Mouse (Mus musculus): ENCODE data around the gene Glcci1.

Gene Glcci1

DNA sequence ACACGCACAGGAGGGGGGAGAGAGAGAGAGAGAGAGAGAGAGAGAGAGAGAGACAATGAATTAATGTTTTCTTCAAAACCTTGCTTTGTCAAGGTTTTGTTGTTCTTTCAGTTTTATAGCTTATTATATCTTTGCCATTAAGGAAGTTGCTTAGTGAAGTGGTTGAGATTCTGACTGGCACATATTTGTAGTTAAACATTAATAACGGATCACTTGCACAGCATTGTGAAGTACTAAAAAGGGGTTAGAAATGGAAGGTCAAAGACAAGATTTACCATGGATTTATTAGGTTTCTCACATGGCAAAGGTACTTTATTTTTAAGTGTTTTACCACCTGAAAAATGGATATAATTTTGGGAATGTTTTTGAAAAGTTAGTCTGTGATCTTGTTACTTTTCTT lies 51.3 kb downstream of the Glcci1 start:
- no peak for DNase-seq

DNA sequence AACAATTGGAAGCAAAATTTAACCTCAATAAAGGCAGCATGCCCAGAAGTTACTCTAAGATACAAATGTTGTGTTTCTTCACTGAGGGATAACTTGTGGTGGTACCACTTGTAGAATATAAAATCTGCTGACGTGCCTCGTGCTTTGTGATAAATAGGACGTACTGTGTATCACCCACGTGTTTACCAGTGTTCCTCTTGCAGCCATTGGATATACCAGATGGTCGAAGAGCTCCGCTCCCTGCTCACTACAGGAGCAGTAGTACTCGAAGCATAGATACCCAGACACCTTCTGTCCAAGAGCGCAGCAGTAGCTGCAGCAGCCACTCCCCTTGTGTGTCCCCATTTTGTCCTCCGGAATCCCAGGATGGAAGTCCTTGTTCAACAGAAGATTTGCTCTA lies 73.0 kb downstream of the Glcci1 start:
- no peak for DNase-seq

DNA sequence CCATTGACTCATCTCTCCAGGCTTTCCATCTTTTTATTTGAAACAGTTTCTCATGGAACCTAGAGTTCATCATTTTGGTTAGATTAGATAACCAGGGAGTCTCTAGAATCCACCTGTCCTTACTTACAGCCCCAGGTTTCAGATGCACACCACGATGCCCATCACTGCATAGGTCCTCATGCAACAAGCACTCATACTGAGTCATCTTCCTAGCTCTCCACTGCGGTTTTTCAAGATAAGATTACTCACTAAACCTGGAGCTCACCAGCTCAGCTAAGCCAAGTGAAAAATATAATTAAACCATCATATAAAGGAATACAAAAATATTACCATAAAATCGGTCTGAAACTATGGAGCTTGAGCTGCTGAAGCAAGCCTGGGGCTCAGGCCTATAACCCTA lies 74.5 kb downstream of the Glcci1 start:
- DNase-seq = no peak

DNA sequence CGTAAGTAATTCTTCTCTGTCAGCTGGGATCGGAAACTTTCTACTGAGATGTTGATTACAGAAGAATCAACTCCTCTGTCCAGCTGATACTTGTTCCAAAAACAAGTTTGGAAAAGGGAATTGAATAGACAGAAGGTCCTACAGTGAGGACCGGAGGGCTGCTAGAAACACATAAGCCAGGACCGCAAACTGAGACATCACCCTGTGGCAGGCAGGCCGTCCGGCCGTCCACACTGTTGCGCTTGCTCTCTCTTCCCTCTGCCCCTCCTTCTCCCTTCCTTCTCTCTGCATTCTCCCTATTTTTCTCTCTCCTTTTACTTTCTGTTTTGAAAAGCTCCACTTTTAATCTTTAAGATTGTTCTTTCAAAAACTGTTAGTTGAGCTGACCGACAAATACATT lies 82.3 kb downstream of the Glcci1 start:
- DNase-seq = no peak

DNA sequence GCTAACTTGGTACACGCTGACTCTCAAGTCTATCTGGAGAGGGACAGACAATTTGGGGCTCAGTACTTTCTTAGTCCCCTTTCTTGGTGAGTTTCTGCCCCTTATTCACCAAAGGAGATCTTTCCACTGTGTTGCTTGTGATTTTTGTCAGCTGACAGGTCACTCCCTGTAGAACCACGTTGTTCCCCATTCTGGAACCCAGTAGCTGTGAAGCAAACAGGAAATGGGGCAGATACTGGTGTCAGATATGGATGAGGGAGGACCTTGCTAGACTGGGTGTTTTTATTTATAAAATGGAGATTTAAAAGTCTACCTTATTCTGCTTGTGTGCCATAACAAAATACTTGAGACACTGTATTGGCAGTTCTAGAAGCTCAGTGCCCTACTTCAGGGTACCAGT lies 108.0 kb downstream of the Glcci1 start:
- DNase-seq = no peak

DNA sequence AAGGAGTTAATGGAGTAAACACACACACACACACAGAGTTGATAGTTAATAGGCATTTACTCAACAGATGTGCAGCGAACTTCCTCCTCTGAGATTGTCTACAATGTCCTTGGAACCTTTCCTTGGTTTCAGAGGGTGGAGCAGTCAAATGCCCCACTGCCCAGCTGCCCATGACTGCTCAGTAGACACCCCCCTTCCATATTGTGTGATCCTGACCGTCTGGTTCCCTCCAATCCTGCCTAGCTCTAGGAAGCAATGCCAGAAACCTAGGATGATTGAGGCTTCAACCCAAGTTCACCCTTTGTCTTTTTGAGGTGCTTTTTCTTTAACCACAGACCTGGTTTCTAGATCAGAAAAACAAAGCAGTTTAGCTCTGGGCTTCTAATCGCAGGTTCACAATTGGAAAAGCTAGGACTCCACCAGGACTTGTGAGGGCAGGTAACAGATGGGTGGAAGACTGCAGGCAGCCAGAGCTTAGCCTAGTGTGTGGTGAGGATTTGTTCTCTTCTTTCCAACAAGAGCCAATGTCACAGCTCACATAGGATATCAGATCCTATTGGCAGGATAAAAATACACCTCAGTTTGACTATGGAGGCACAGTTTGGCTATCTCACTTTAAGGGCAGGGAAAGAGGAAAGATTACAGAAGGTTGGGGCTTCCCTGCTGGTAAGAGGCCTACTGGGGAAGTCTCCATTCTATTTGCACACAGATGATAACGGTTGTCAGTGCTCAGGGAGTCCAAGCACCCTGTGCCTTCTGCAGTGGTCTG lies 110.4 kb downstream of the Glcci1 start:
- no peak for DNase-seq

DNA sequence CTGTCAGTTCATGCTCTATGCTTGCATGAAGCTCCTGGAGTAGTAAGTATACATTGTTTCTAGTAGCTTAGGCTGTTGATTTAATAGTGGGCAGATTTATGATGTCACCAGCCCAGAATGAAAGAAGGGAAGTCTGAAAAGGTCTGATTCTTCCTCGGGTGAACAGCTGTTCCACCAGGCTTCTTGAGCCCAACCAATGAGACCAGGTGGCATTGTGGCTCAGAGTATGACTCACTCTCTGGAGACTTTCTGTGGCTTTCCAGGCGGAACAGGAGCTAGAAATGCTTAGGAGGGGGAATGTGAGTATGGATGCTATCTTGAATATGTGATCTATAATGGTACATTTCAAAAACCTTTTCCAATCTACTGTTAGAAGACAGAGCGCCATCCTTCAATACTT lies 113.6 kb downstream of the Glcci1 start:
- DNase-seq = no peak

DNA sequence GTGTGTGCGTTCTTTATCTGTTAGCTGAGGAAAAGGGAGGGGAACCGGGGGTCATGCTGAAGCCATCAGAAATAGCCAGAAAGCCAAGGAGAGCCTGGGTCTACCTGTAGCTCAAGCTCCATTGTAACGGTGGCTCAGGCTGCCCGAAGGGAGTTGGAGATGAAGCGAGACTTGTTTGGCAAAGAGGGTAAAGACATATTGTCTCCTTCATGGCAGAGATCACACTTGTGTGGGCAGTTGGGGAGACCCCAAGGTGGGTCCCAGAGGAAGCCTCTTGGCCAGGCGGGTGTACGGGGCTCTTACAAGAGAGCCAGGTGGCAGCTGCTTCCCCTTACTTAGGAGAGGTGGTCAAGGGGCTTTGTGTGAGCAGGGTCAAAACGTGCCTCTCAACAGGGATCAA lies 118.8 kb downstream of the Glcci1 start:
- no peak for DNase-seq

DNA sequence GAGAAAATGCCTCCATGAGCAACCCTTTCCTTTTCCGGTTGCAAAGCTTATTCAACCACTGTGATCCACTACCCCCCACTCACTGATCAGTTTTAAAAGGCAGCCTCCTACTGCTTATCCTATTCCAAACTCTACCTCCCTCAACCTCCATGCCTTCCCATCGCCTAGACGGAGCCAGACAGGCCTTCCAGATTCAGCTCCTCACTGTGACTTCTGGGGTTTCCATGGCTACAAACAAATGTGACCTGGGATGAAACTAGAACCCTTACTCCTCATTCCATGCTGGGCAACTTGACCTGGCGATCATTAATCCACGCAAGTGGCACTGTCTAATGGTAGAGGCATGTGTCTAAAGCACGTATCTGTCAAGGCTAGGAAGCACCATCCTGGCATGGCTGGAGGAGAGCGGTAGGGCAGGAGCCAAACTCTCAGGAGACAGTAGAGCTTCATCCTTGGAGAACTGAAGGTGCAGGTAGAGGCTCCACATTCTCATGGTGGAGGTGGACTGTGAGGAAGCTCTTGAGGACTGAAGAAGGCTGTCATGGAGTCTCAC lies 119.4 kb downstream of the Glcci1 start:
- no peak for DNase-seq

DNA sequence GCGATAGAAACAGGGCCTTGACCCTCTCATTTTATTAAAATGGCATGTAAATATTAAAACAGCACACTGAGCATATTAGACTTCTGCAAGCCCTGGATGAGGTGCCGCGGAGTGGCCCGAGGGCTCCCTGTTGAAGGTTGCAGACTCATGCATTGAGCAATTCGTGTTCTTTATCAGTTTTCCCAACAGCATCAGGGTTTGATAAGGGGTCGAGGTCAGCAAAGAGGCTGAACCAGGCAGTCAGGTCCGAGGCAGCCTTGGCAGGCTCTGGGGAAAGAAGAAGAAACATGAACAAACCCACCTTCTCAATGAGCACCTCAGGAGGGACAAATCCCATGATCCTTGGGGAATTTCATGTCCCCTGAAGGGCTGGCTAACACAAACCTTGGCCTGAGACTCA lies 121.1 kb downstream of the Glcci1 start:
- no peak for DNase-seq

DNA sequence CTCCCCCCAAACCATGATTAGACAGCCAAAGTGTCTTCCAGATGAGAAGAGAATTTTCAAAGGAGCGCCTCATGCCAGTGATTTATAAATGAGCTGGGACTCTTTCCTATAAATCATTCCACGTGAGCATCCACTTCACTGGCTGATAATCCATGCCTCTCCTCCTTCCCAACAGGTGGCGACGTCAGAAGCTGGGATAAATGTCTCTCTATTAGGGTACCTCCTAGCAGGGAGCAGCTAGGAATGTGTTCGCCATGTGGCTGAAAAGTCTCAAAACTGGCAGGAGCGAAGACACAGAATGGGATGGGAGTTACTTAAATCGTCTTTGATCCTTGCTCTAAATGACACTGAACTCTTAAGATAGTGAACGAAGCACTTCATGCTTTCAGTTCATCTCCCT lies 122.0 kb downstream of the Glcci1 start:
- DNase-seq = no peak

DNA sequence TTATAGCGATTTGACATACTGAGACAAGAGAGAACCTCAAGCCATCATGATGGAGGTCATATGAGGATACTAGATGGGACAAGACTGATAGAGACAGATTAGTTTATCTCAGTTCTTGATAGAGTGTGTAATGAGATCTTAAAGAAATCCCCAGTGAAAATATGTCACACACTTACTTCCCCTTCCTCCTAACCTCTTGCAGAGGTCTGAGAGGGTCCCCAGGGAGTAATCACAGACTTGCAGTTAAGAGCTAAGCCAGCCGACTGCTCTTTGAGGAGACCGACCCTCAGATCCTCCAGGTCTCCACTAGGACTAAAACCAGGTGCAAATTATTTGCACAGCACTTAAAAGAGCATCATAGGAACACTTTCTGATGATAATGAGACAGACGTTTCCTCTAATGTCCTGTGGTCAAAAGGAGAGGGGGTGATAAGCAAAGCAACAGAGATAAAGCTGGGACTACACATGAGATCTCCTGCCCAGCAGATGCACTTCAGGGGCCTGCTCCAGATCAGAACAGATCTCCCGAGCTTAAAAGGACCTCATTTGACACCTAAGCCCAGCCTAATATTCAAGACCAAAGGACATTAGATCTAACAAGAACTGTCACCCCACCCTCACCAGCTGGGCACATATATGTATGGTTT lies 122.7 kb downstream of the Glcci1 start:
- DNase-seq = no peak

DNA sequence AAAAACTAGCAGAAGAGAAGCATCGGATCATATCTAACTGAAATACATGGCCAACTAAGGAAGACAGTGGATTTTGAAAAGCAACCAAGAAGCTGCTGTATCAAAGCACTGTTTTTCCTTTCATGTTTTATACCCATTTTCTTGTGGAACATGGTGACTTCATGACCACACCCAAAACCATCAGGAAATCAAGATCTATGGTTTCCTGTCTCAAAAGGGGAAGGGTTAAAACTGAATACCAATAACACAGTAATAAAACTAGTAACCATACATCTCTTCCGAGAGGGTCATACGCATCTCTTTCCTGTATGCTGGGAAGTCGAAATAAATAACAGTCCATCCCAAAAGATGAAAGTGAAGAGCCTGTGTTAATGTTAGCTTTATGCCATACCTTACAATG lies 123.3 kb downstream of the Glcci1 start:
- DNase-seq = no peak

DNA sequence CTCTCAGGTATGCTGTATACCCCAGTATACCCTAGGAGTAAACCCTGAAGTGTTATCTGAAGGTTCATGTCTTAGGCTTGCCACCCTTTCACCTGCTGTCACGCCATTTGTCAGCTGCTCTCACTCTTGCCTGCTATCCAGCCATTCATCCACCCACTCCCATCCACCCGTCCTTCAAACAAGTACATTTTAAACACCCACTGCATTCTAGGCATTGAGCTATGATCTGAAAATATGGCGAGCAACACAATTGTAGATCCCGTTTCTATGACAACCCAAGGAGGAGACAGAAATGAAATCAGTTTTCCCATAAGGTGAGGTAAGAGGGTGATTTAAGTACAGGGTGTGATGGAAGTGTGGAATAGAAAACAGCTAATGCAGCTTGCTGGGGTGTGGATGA lies 128.7 kb downstream of the Glcci1 start:
- no peak for DNase-seq

DNA sequence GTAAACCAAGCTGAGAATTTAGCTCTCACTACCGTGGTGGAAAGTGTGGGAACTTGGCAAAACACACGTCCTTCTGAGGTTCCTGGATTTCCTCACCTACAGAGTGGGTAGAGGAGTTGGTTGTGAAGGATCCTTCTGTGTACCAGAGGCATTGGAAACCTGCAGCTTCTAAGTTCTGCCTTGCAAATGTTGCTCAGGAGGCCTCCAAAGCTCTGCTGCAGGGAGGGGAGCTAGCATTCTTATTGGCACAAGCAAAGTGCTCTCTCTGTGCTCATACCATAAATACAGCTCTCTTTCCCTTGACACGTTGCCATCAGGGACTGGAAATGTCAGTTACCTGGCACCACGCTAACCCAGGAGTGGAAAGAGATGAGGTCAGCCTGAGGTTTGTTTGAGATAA lies 129.5 kb downstream of the Glcci1 start:
- DNase-seq = no peak

DNA sequence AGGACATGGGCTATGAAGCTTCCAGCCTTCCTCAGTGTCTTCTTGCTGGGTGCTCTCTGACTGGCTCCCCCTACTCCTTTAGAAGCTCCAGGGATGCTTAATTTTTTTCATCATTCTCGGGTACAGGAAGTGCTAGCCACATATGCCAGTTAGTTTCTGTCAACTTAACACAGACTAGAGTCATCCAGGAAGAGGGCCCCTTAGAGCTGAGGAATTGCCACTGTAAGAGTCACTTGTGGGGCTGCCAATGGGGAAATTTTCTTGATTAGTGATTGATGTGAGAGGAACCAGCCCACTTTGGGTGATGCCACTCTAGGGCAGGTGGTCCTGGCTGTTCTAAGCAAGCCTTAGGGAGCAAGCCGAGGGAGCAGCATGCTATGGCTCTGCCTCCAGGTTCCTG lies 130.1 kb downstream of the Glcci1 start:
- no peak for DNase-seq

DNA sequence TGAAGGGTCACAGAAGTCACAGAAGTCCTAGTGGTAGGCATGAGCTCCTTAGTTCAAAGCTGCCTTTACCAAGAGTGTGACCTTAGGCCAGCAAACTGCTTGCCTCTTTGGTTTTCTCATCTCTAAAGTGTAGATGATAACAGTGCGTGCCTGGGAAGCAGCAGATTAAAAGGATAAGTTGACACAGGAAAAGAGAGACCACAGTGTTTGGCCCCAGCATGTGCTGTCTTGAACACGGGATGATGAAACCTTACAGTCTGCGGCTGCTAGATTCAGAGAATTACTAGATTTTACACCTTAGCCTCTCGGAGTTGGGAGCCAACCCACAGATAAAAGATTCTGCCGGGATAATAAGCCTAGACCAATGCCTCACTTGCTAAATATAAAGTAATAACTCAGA lies 131.5 kb downstream of the Glcci1 start:
- DNase-seq = no peak

DNA sequence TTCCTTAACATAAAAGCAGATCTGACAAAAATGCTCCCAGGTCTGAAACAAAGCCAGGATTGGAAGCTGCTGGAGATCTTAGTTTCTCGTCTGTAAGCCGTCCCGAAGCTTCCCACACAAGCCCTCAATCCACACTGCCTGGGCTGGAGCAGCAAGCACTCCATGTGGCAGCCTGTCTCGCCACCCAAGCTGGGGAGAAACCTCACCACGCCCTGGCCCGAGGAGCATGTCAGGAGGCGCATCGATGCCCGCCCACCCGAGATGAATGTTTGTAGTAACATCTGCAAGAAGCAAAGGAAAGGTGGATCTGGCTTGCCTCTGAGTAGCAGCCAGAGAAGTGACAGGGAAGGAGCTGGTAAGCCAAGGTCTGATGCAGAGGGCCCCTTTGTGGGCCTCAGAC lies 135.3 kb downstream of the Glcci1 start:
- DNase-seq = no peak

DNA sequence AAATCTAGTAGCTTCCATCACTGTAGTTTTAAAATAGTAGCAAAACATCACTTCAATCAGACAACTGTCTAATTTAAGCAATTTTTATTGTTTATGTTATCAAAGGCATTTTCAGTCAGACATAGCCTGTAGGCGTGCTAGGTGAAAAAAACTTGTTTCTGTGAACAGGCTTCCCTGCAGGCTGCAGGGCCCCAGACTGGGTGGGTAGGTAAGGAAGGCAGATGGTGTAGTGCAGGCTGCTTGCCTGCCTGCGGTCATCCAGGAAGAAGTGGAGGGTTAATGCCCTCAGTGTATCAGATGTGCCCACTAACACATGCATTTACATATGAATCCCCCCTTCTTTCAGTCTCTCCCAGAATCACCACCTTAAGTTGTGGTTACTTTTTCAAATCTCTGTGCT lies 136.3 kb downstream of the Glcci1 start:
- DNase-seq = no peak

All from kidney, adult 8-10 months (tissue).